Mouse (Mus musculus) CH12.LX (cell line): Measurements from ENCODE around the gene Ap4s1. TPM values are rescaled to one million over a fixed set of nuclear protein-coding genes. Genes with fewer than 3 reads are reported as not detected.

Experiments used
- DNase-seq: peaks from one replicate; pipeline ENCODE4 v3.0.0-alpha.2; 2013; ENCODE audit errors: extremely low read depth
- H3K27ac ChIP-seq: 2 replicates; pipeline ENCODE4 v1.5.1; 2012; ENCODE audit warnings: low read depth, mild to moderate bottlenecking, control low read depth, moderate library complexity; ENCODE audit not compliant: insufficient read depth
- H3K27me3 ChIP-seq: replicated peaks from 2 replicates; pipeline ENCODE3; 2012; ENCODE audit warnings: inconsistent platforms
- H3K36me3 ChIP-seq, 2 experiments: replicated peaks in 1 of 2; 2 replicates each; pipeline versions ENCODE3 to v1.6.1; 2012; ENCODE audit warnings: inconsistent platforms in 1 of 2, low read length in 1 of 2, mild to moderate bottlenecking in 1 of 2, mixed read lengths in 1 of 2, moderate library complexity in 1 of 2; ENCODE audit not compliant: control insufficient read depth in 1 of 2, insufficient read depth in 1 of 2
- H3K4me1 ChIP-seq, 2 experiments: 2 replicates each; pipeline ENCODE4 v1.6.1; 2012; ENCODE audit warnings: inconsistent platforms in 1 of 2, moderate library complexity in 1 of 2; ENCODE audit not compliant: insufficient read depth in 2 of 2, control insufficient read depth in 1 of 2
- H3K4me2 ChIP-seq: 2 replicates; pipeline ENCODE4 v1.6.1; 2012; ENCODE audit warnings: low read depth, mild to moderate bottlenecking, control low read depth; ENCODE audit not compliant: poor library complexity, insufficient read depth, severe bottlenecking
- H3K4me3 ChIP-seq, 3 experiments: fragments of 150-350 bp in 1 of 3; sonication (generic) in 1 of 3; replicated peaks in 1 of 3; 2 replicates each; pipeline versions ENCODE3 to v1.5.1; 2011 to 2012; ENCODE audit warnings: low read depth in 2 of 3, low read length in 2 of 3, mild to moderate bottlenecking in 2 of 3, moderate library complexity in 2 of 3, control low read depth in 1 of 3, improper control_type of control experiment in 1 of 3, inconsistent platforms in 1 of 3, mixed read lengths in 1 of 3; ENCODE audit not compliant: poor library complexity in 1 of 3
- H3K79me2 ChIP-seq: replicated peaks from 2 replicates; pipeline ENCODE4 v1.6.1; 2012; ENCODE audit warnings: mild to moderate bottlenecking, moderate library complexity; ENCODE audit not compliant: control insufficient read depth, poor library complexity, insufficient read depth, severe bottlenecking; ENCODE audit errors: extremely low read depth
- H3K9ac ChIP-seq: 2 replicates; pipeline ENCODE4 v1.6.1; 2012; ENCODE audit warnings: low read depth, mild to moderate bottlenecking, control low read depth, moderate library complexity; ENCODE audit not compliant: insufficient read depth
- H3K9me3 ChIP-seq: replicated peaks from 2 replicates; pipeline ENCODE3; 2012; ENCODE audit warnings: low read length, inconsistent platforms, mixed read lengths
- CHD2 ChIP-seq: IDR thresholded peaks from 2 replicates; pipeline ENCODE4 v1.6.1; 2011; ENCODE audit warnings: low read length, improper control_type of control experiment
- CTCF ChIP-seq, 2 experiments: IDR thresholded peaks in 1 of 2; conservative IDR thresholded peaks in 1 of 2; 2 replicates each; pipeline ENCODE4 v1.5.1; 2011 to 2012; ENCODE audit warnings: low read depth in 2 of 2, low read length in 2 of 2, improper control_type of control experiment in 1 of 2, inconsistent platforms in 1 of 2, mild to moderate bottlenecking in 1 of 2, moderate library complexity in 1 of 2
- ELF1 ChIP-seq: IDR thresholded peaks from 2 replicates; pipeline ENCODE4 v1.6.1; 2014; ENCODE audit warnings: low read depth, mild to moderate bottlenecking, inconsistent platforms, low read length, improper control_type of control experiment
- MAX ChIP-seq: IDR thresholded peaks from 2 replicates; pipeline ENCODE4 v1.6.1; 2011; ENCODE audit warnings: low read length, improper control_type of control experiment
- NRF1 ChIP-seq: IDR thresholded peaks from 2 replicates; pipeline ENCODE4 v1.6.1; 2014; ENCODE audit warnings: low read depth, mild to moderate bottlenecking, inconsistent platforms, low read length, improper control_type of control experiment, moderate library complexity
- PAX5 ChIP-seq: IDR thresholded peaks from 2 replicates; pipeline ENCODE4 v1.6.1; 2012; ENCODE audit warnings: low read length, inconsistent platforms, mixed read lengths
- POLR2A ChIP-seq: IDR thresholded peaks from 2 replicates; pipeline ENCODE4 v1.6.1; 2011; ENCODE audit warnings: low read depth, mild to moderate bottlenecking, improper control_type of control experiment, low read length
- RAD21 ChIP-seq: IDR thresholded peaks from 2 replicates; pipeline ENCODE4 v1.6.1; 2011; ENCODE audit warnings: low read depth, mild to moderate bottlenecking, low read length, improper control_type of control experiment, moderate library complexity
- SMC3 ChIP-seq: IDR thresholded peaks from 2 replicates; pipeline ENCODE4 v1.6.1; 2011; ENCODE audit warnings: low read depth, low read length, improper control_type of control experiment
- ZMIZ1 ChIP-seq: IDR thresholded peaks from 2 replicates; pipeline ENCODE4 v1.6.1; 2012; ENCODE audit warnings: low read depth, mild to moderate bottlenecking, inconsistent platforms, low read length, improper control_type of control experiment
- dilution Hi-C: fragments of 300-500 bp; cut with MboI; formaldehyde crosslinking; loops from 2 replicates; pipeline ENCODE4 v1.14.3; 2020; ENCODE audit warnings: low sequenced_read_pairs; ENCODE audit not compliant: extremely low pct_unique_long_range_greater_than_20kb, extremely low pct_ligation_motif_present
- in situ Hi-C: fragments of 300-500 bp; cut with MboI; formaldehyde crosslinking; loops from 3 replicates; pipeline ENCODE4 v1.14.3; 2019; ENCODE audit warnings: low sequenced_read_pairs, low pct_ligation_motif_present, low pct_unique_long_range_greater_than_20kb, mixed read lengths
- polyA plus RNA-seq: library from polyadenylated mRNA; unstranded; fragments of >175 nt; gene quantifications from 2 replicates; pipeline ENCODE4 v1.2.1, GENCODE M21; 2012; ENCODE audit warnings: low read depth; ENCODE audit not compliant: insufficient read length
- total RNA-seq, 2 experiments: library from RNA; depleted of rRNA; stranded (reverse); fragments of 300-350 nt in 1 of 2; fragments of >200 nt in 1 of 2; gene quantifications; 2 replicates each; pipeline ENCODE4 v1.2.3; 2012 to 2014

Gene Ap4s1
- total and polyA plus RNA-seq, 3 experiments: 11.0 to 32.4 (median 20.5) TPM

GRCm38 (mm10) chr12:51768702-51769101, 77.9 kb downstream of the Ap4s1 start:
- DNase-seq: peak; percentile 6
- H3K9ac ChIP-seq: no peak overlapping the region
- in situ Hi-C loops: loop anchor here (25.0 kb wide), 1 partner anchor 356 kb away; no protein-coding TSS in a partner anchor
- H3K79me2 ChIP-seq: no peaks in the 10 kb centered on the region
- no peak overlapping the region for H3K4me2 ChIP-seq
- H3K27ac ChIP-seq: no peak overlapping the region
- TF ChIP-seq ZMIZ1: no peak
- no peak for TF ChIP-seq NRF1
- TF ChIP-seq CHD2: no peak
- TF ChIP-seq POLR2A: no peak
- no peak for TF ChIP-seq CTCF (conservative IDR thresholded peaks at IDR 0.05 in 1 of 2, IDR thresholded peaks at IDR 0.05 in 1 of 2; ENCODE audit: low read depth in 2 of 2, low read length in 2 of 2)
- TF ChIP-seq MAX: no peak
- TF ChIP-seq ELF1: no peak
- TF ChIP-seq, all 38 proteins: peak for 0
- Histone ChIP-seq H3K4me1 (peaks cover 0 to 4% of the 10 kb centered on the region in 2 experiments; a peak in 1 of 4 replicates), H3K27me3 (no peaks in the 10 kb centered on the region), H3K4me3 (no peak overlapping the region), H3K36me3 (peaks cover 40 to 68% of the 10 kb centered on the region in 2 experiments), H3K9me3 (no peaks in the 10 kb centered on the region)
- dilution Hi-C loops: no loop called here

- H3K9ac ChIP-seq: no peak overlapping the region
- dilution Hi-C loops (no loop called here), in situ Hi-C loops (no loop called here)
- no peak overlapping the region for H3K4me3 ChIP-seq
- H3K36me3 ChIP-seq: peaks cover 48 to 89% of the 10 kb centered on the region in 2 experiments
- no peaks in the 10 kb centered on the region for H3K27me3 ChIP-seq
- TF ChIP-seq CTCF (conservative IDR thresholded peaks at IDR 0.05 in 1 of 2, IDR thresholded peaks at IDR 0.05 in 1 of 2; ENCODE audit: low read depth in 2 of 2, low read length in 2 of 2): peak; percentile 54 to 60; a peak in 3 of 4 replicates
- TF ChIP-seq PAX5: no peak
- TF ChIP-seq SMC3: peak; percentile 28
- TF ChIP-seq RAD21: peak; percentile 26
- H3K9me3 ChIP-seq: no peaks in the 10 kb centered on the region
- H3K4me1 ChIP-seq: no peaks in the 10 kb centered on the region
- peak; percentile 49 for DNase-seq
- H3K4me2 ChIP-seq: no peak overlapping the region
- H3K79me2 ChIP-seq: no peaks in the 10 kb centered on the region
- no peak overlapping the region for H3K27ac ChIP-seq
Observed at GRCm38 (mm10) chr12:51784842-51785241, 94.0 kb downstream of the Ap4s1 start.

Other genes starting within 250 kb of the Ap4s1 start
- gene Coch, start 97.7 kb upstream of the Ap4s1 start, total RNA-seq (2012; rRNA removed): not detected in 2 replicates
- not detected in 2 replicates for gene Coch, start 97.7 kb upstream of the Ap4s1 start, total RNA-seq (2014; rRNA removed)
- not detected in 2 replicates for gene Coch, start 97.7 kb upstream of the Ap4s1 start, polyA plus RNA-seq
- gene Strn3, start 864 bp downstream of the Ap4s1 start, total RNA-seq (2012; rRNA removed): 22.1 and 25.3 TPM in 2 replicates
- 47.9 and 53.0 TPM in 2 replicates for gene Strn3, start 864 bp downstream of the Ap4s1 start, total RNA-seq (2014; rRNA removed)
- 27.4 and 27.7 TPM in 2 replicates for gene Strn3, start 864 bp downstream of the Ap4s1 start, polyA plus RNA-seq
- 41.4 and 43.6 TPM in 2 replicates for gene Hectd1, start 138.5 kb downstream of the Ap4s1 start, total RNA-seq (2012; rRNA removed)
- gene Hectd1, start 138.5 kb downstream of the Ap4s1 start, total RNA-seq (2014; rRNA removed): 36.2 and 40.7 TPM in 2 replicates
- 35.6 and 42.3 TPM in 2 replicates for gene Hectd1, start 138.5 kb downstream of the Ap4s1 start, polyA plus RNA-seq